Mouse (Mus musculus): Measurements from ENCODE around the gene Rnf208. TPM values are rescaled to one million over a fixed set of nuclear protein-coding genes. Genes with fewer than 3 reads are reported as not detected.

The Rnf208 gene
- not detected for polyA plus RNA-seq (2012; fragmentation: generic; extraction: Trizol)

GRCm38 (mm10) chr2:25242101-25242506 is at the start of gene Rnf208, which contains the start of gene Cysrt1:
Gene Rnf208, plus strand, starts transcription at chr2:25242255.
Gene Cysrt1, minus strand, starts transcription at chr2:25242452.

DNA sequence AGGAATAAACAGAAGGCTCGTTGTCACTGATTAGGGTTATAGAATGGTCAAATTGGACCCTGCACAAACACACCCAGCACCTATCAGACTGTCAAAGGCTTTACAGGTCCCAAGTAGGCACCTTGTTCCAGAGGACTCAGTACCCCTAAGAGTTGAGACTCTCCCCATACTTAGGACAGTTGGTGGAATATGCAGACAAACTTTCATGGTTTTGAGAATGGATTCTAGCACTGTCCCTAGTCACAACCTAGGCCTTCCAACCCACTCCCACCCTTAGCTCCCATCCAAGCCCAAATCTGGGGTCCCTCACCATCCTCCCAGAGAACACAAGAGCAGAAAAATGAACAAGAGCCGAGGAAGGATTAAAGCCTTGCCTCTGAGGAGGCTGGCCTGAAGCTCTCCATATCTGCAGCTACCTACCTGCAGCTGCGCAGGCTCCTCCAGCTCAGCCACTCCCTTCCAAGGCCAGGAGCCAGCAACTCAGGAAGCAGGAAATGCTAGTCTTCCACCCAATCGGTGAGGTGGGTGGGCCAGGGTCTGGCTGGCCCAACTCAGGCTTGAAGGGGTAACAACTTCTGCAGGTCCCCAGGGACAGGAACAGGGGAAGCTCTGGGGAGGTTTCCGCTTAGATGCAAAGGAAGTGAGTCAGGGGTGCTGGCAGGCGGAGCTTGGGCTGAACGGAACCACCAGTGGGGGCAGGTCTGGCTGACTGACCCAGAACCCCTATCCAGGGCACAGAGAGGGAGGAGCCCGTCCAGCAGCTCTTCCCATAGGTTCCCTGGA is 45.7 kb upstream of the Rnf208 start, which contains the start of gene Tor4a:
Gene Tor4a, minus strand, starts transcription at position 715 of the 783 bp plus-strand sequence.

DNA sequence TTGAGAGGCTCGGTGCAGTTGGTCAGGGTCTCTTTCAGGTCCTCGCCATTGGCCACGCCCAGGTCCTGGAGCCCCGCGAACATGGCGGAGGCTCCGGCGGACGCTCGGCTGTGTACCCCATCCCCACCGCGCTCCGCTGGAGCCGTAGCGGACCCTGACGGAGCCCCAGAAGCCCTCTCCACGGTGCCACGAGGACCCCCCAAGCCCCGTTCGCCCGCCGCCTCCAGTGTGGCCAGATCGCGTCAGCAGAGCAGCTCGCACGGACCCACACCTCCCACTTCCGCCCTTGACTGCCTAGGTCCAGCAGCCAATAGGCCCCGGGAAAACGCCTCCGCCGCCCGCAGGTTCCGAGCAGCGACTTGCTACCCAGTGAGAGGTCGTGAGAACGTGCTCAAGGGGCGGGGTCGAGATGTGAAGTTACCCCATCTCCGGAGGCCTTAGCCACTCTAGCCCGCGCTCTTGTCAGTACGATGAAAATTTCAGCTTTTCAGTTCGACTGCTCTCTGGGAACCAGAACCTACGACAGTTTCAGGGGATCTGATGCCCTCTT is 30.9 kb upstream of the Rnf208 start, which contains the start of gene Nelfb:
Gene Nelfb, minus strand, starts transcription at position 369 of the 550 bp plus-strand sequence.

DNA sequence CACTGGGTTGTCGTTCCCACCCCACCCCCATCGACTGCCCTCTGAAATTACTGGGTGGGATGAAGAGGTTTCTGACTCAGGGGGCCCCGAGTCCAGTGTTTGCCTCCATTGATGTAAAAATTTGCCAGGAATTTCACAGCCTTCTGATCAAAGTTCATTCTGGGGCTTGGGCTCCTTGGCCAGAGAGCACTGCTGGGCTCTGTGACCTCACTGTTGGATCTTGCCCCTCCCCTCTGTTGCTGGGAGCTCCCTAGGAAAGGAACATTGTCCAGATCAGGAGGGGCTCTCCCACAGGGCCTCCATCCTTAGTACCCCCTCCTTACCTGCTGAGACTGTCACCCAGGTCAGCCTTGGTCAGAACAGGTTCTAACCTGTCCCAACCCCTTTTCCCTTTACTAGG is 27.6 kb upstream of the Rnf208 start, which contains the start of gene Stpg3:
Gene Stpg3, minus strand, starts transcription at position 194 of the 400 bp plus-strand sequence.

GRCm38 (mm10) chr2:25218445-25218844 is 23.6 kb upstream of the Rnf208 start, which contains the start of gene Fam166a:
Gene Fam166a, plus strand, starts transcription at chr2:25218745.

GRCm38 (mm10) chr2:25224492-25224765 is 17.6 kb upstream of the Rnf208 start, which contains the start of gene Tubb4b:
Gene Tubb4b, minus strand, starts transcription at chr2:25224702.

DNA sequence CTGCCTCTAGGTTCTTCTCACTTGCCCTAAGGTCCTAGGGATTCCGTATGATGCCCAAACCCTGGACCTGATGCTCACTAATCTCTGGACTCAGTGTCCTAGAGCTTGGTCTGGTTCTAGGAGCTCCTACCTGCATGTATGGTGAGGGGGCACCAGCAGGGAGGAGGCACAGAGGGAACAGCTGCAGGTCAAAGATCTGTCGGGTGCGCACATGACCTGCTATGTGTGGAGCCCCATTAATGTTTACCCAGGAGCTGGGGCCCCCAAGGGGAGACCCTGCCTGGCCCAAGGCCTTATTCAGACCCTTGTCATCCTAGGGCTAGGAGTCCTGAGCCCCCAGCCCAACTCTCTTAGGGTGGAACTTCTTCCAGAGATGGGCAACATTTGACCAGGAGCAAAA is 8.0 kb upstream of the Rnf208 start, which contains the start of gene Slc34a3:
Gene Slc34a3, minus strand, starts transcription at position 315 of the 400 bp plus-strand sequence.

DNA sequence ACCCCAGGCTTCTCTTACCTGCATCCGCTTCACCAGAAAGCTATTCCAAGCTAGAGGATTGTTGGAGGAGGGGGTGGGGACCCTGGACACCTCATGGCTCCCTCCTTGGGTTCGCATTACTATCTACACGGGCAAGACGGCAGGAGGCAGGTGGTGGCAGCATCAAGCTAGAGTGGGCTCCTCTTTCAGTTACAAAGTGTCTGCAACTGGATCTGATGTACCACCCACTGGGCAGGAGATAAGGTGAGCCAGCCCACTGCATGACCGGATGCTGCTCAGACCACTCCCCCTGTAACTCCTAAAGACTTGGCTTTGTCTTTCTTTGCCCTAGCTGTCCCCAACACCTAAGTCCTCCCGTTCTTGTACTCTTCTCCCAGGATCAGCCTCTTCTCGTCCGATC is 5.4 kb upstream of the Rnf208 start, which contains the start of gene Rnf224:
Gene Rnf224, minus strand, starts transcription at position 174 of the 400 bp plus-strand sequence.

GRCm38 (mm10) chr2:25246183-25247072 is 4.4 kb downstream of the Rnf208 start, which contains the start of gene AL732309.1:
Gene AL732309.1, minus strand, starts transcription at chr2:25246863.

GRCm38 (mm10) chr2:25255284-25255779 is 13.3 kb downstream of the Rnf208 start, which contains the start of gene Tmem203:
Gene Tmem203, plus strand, starts transcription at chr2:25255439.

DNA sequence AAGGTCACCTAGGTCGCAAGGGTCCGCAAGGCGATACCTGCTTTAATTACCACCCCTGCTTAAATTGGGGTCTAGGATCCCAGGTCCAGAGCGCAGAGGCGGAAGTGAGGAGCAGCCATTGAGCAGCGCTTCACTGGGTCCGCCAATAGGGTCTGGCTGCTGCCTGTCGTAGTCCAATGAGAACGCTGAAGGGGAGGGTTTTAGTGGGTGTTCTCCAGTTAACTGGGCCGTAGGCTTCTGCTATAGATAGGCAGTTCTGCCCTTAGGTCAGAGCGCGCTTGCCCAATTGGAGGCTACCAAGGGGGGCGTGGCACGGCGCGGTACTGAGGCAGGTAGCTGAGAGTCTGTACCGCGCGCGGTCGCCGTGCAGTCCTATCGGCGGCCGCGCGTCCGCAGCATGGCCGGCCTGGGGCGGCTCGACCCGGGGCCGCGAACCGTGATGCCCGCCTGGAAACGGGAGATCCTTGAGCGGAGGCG is 20.3 kb downstream of the Rnf208 start, which contains the start of gene Tprn:
Gene Tprn, plus strand, starts transcription at position 328 of the 477 bp plus-strand sequence.

DNA sequence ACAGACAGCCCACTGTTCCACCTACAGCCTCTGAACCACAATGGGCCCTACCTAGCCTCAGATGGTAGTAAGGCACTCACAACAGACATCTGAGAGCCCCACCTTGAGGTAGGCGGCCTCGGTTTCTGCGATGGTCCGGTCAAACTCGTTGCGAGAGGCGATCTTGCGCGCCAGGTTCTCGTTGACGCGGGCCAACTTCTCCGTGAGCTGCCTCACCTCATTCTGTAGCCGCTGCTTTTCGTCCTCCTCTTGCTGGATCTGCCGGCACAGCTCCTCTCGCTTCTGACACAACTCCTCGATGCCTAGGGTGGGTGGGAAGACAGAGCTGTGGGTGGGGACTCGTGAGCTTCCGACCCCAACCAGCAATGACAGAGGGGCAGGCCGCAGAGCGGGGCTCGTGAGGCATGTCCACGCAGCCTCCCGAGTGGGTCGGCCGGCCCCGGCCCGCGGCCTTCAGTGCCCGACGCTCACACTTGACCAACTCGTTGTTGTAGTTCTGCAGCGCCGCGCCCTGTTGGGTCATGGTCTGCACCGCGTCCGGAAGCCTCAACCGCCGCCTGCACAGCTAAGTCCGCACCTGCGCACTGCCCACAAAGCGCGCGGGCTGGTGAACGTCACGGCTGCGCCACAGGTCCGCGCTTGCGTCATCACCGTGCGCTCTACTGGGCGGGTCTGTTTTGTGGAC is 29.9 kb downstream of the Rnf208 start, which contains the start of the genes Ssna1 and Anapc2:
Gene Ssna1, minus strand, starts transcription at position 612 of the 685 bp plus-strand sequence.
Gene Anapc2, plus strand, starts transcription at position 652 of the 685 bp plus-strand sequence.

DNA sequence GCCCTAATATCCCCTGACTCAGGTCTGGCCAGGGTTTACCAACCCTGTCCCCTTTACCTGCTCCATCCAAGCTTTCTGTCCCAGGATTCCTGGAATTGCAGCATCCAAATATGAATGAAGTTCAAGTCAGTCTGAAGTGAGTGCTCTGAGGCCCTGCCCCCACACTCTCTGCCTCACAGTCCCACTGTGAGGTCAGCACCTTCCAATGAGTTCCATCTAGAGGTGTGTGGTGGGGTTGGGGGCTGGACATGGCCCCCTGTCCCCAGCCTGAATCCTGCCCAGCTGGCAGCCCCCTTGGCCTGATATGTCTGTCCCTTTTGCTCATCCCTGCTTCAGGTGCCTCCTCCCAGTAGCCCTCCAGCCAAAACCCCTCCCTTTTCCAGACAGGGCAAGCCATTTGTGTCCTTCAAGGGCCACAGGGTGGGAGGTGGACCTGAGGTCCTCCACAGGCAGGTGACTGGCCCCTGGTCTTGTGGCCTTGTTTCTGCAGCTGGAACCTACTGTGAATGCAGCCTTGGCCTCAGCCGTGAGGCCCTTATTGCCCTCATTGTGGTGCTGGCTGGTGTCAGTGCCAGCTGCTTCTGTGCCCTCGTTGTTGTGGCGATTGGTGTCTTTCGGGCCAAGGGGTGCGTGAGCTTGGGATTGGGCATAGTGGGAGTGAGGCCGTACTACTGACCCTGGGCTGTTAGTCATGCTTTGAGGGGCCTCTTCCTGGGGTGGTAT is 46.0 kb downstream of the Rnf208 start, which contains the start of gene Tmem210:
Gene Tmem210, plus strand, starts transcription at position 219 of the 723 bp plus-strand sequence.

DNA sequence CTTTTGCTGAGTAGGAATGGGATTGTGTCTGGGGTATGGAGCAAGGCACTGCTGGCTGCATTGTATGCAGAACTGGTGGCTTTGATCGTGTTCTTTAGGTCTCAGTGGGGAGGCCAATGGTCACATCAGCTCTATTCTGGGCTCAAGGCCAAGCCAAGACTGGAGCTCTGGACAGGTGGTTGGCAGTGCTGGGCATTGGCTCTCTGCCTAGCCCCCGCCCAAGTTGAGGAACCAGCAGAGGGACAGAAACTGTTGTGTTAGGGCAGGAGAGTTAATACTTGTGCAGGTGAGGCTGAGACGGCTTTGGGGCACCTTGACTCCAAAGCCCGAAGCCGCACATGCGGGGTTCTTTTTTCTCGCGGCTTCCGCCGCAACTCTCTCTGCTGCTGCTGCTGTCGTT is 47.6 kb downstream of the Rnf208 start, which contains the start of gene Lrrc26:
Gene Lrrc26, plus strand, starts transcription at position 265 of the 400 bp plus-strand sequence.

Other genes starting within 250 kb of the Rnf208 start
- 10 to 100 TPM; 36.2 to 56.6 TPM for gene Nsmf, start 187.9 kb upstream of the Rnf208 start, polyA plus RNA-seq (2012; fragmentation: generic; extraction: Trizol)
- not detected for gene Entpd8, start 162.0 kb upstream of the Rnf208 start, polyA plus RNA-seq (2012; fragmentation: generic; extraction: Trizol)
- gene Noxa1, start 147.1 kb upstream of the Rnf208 start, polyA plus RNA-seq (2012; fragmentation: generic; extraction: Trizol) = under 1 TPM in 1 of 2 experiments, not detected in 1; 0.04 TPM
- gene Nrarp, start 61.5 kb upstream of the Rnf208 start, polyA plus RNA-seq (2012; fragmentation: generic; extraction: Trizol) = under 1 TPM; 0.13 to 0.19 TPM
- 10 to 100 TPM in 1 of 2 experiments, 1 to 10 TPM in 1; 9.1 to 26.9 TPM for gene Tor4a, start 45.4 kb upstream of the Rnf208 start, polyA plus RNA-seq (2012; fragmentation: generic; extraction: Trizol)
- 10 to 100 TPM; 29.0 to 67.4 TPM for gene Nelfb, start 30.8 kb upstream of the Rnf208 start, polyA plus RNA-seq (2012; fragmentation: generic; extraction: Trizol)
- under 1 TPM in 1 of 2 experiments, not detected in 1; 0.02 TPM for gene Stpg3, start 27.6 kb upstream of the Rnf208 start, polyA plus RNA-seq (2012; fragmentation: generic; extraction: Trizol)
- 1 to 10 TPM in 1 of 2 experiments, not detected in 1; 1.6 TPM for gene Fam166a, start 23.5 kb upstream of the Rnf208 start, polyA plus RNA-seq (2012; fragmentation: generic; extraction: Trizol)
- 100 to 1,000 TPM; 598 to 649 TPM for gene Tubb4b, start 17.6 kb upstream of the Rnf208 start, polyA plus RNA-seq (2012; fragmentation: generic; extraction: Trizol)
- not detected for gene Slc34a3, start 7.9 kb upstream of the Rnf208 start, polyA plus RNA-seq (2012; fragmentation: generic; extraction: Trizol)
- not detected for gene Rnf224, start 5.5 kb upstream of the Rnf208 start, polyA plus RNA-seq (2012; fragmentation: generic; extraction: Trizol)
- gene Cysrt1, start 197 bp downstream of the Rnf208 start, polyA plus RNA-seq (2012; fragmentation: generic; extraction: Trizol) = under 1 TPM; 0.08 to 0.35 TPM
- 1 to 10 TPM; 2.2 to 6.1 TPM for gene AL732309.1, start 4.6 kb downstream of the Rnf208 start, polyA plus RNA-seq (2012; fragmentation: generic; extraction: Trizol)
- 10 to 100 TPM; 38.1 to 48.4 TPM for gene Tmem203, start 13.2 kb downstream of the Rnf208 start, polyA plus RNA-seq (2012; fragmentation: generic; extraction: Trizol)
- gene Tprn, start 20.4 kb downstream of the Rnf208 start, polyA plus RNA-seq (2012; fragmentation: generic; extraction: Trizol) = 10 to 100 TPM; 10.9 to 14.3 TPM
- 100 to 1,000 TPM; 140 to 186 TPM for gene Ssna1, start 30.2 kb downstream of the Rnf208 start, polyA plus RNA-seq (2012; fragmentation: generic; extraction: Trizol)
- 100 to 1,000 TPM in 1 of 2 experiments, 10 to 100 TPM in 1; 98.4 to 128 TPM for gene Anapc2, start 30.2 kb downstream of the Rnf208 start, polyA plus RNA-seq (2012; fragmentation: generic; extraction: Trizol)
- gene Tmem210, start 45.9 kb downstream of the Rnf208 start, polyA plus RNA-seq (2012; fragmentation: generic; extraction: Trizol) = not detected
- not detected for gene Lrrc26, start 47.7 kb downstream of the Rnf208 start, polyA plus RNA-seq (2012; fragmentation: generic; extraction: Trizol)
- under 1 TPM; under 0.01 to 0.06 TPM for gene Grin1, start 76.9 kb downstream of the Rnf208 start, polyA plus RNA-seq (2012; fragmentation: generic; extraction: Trizol)
- 10 to 100 TPM; 16.1 to 49.7 TPM for gene Man1b1, start 90.1 kb downstream of the Rnf208 start, polyA plus RNA-seq (2012; fragmentation: generic; extraction: Trizol)
- gene Dpp7, start 114.1 kb downstream of the Rnf208 start, polyA plus RNA-seq (2012; fragmentation: generic; extraction: Trizol) = 10 to 100 TPM; 31.1 to 38.1 TPM
- gene Uap1l1, start 123.4 kb downstream of the Rnf208 start, polyA plus RNA-seq (2012; fragmentation: generic; extraction: Trizol) = 100 to 1,000 TPM; 149 to 433 TPM
- 10 to 100 TPM; 18.0 to 25.7 TPM for gene Sapcd2, start 130.1 kb downstream of the Rnf208 start, polyA plus RNA-seq (2012; fragmentation: generic; extraction: Trizol)
- gene Entpd2, start 153.6 kb downstream of the Rnf208 start, polyA plus RNA-seq (2012; fragmentation: generic; extraction: Trizol) = under 1 TPM in 1 of 2 experiments, not detected in 1; 0.12 TPM
- gene Npdc1, start 157.1 kb downstream of the Rnf208 start, polyA plus RNA-seq (2012; fragmentation: generic; extraction: Trizol) = 100 to 1,000 TPM; 183 to 212 TPM
- under 1 TPM; 0.13 to 0.42 TPM for gene Fut7, start 181.0 kb downstream of the Rnf208 start, polyA plus RNA-seq (2012; fragmentation: generic; extraction: Trizol)
- gene Abca2, start 186.4 kb downstream of the Rnf208 start, polyA plus RNA-seq (2012; fragmentation: generic; extraction: Trizol) = 10 to 100 TPM in 1 of 2 experiments, 1 to 10 TPM in 1; 4.8 to 13.4 TPM
- gene Clic3, start 214.6 kb downstream of the Rnf208 start, polyA plus RNA-seq (2012; fragmentation: generic; extraction: Trizol) = under 1 TPM; 0.15 to 0.94 TPM
- gene Paxx, start 218.8 kb downstream of the Rnf208 start, polyA plus RNA-seq (2012; fragmentation: generic; extraction: Trizol) = 10 to 100 TPM; 25.6 to 61.9 TPM
- under 1 TPM; 0.07 to 0.30 TPM for gene Ptgds, start 227.8 kb downstream of the Rnf208 start, polyA plus RNA-seq (2012; fragmentation: generic; extraction: Trizol)